Mouse (Mus musculus) hindbrain, embryonic 13.5 days (tissue): Measurements from ENCODE around the gene Kcnq5. TPM values are rescaled to one million over a fixed set of nuclear protein-coding genes. Genes with fewer than 3 reads are reported as not detected.

Source experiments
- ATAC-seq: fragments of 200-750 bp; cut with Nextera tagmentation; 2 replicates; pipeline ENCODE4 v1.8.0; 2017; ENCODE audit warnings: moderate TSS enrichment; ENCODE audit not compliant: low FRiP score
- H3K27ac ChIP-seq: fragments of 300-500 bp; sonication (generic); 2 replicates; pipeline ENCODE4 v1.5.1; 2015; ENCODE audit warnings: inconsistent platforms, mild to moderate bottlenecking, moderate library complexity
- H3K27me3 ChIP-seq: fragments of 300-500 bp; sonication (generic); 2 replicates; pipeline ENCODE4 v1.6.1; 2015; ENCODE audit warnings: mild to moderate bottlenecking, inconsistent platforms
- H3K36me3 ChIP-seq: fragments of 300-500 bp; sonication (generic); 2 replicates; pipeline ENCODE4 v1.6.1; 2015; ENCODE audit warnings: mild to moderate bottlenecking, inconsistent platforms
- H3K4me1 ChIP-seq: fragments of 300-500 bp; sonication (generic); replicated peaks from 2 replicates; pipeline ENCODE4 v1.6.1; 2015; ENCODE audit warnings: inconsistent platforms
- H3K4me2 ChIP-seq: fragments of 300-500 bp; sonication (generic); 2 replicates; pipeline ENCODE4 v1.6.1; 2015; ENCODE audit warnings: inconsistent platforms, mild to moderate bottlenecking, moderate library complexity
- H3K4me3 ChIP-seq: fragments of 300-500 bp; sonication (generic); 2 replicates; pipeline ENCODE4 v1.5.1; 2015; ENCODE audit warnings: mild to moderate bottlenecking, inconsistent platforms
- H3K9ac ChIP-seq: fragments of 300-500 bp; sonication (generic); 2 replicates; pipeline ENCODE4 v1.6.1; 2015; ENCODE audit warnings: mild to moderate bottlenecking, inconsistent platforms
- H3K9me3 ChIP-seq: fragments of 300-500 bp; sonication (generic); 2 replicates; pipeline ENCODE4 v1.6.1; 2016; ENCODE audit warnings: inconsistent platforms
- WGBS: fragments of 180-500 bp; shearing (Covaris S2); methylation state at CpG from one replicate; pipeline ENCODE4 v1.1.7; 2015; 5-methylcytosine and 5-hydroxymethylcytosine counted together
- polyA plus RNA-seq: library from polyadenylated mRNA; unstranded; fragments of >200 nt; fragmentation: Nextera tagmentation; extraction: Ambion mirVana; gene quantifications from 2 replicates; pipeline ENCODE4 v1.2.1, GENCODE M21; 2015

Gene Kcnq5
- polyA plus RNA-seq, 1 experiment from 2014 or later: 1.1 TPM

GRCm38 (mm10) chr1:21927182-21927581 lies 34.6 kb downstream of the Kcnq5 start:
- Histone ChIP-seq H3K4me2 (no peak overlapping the region), H3K9ac (no peak overlapping the region), H3K4me3 (no peak overlapping the region), H3K9me3 (no peaks in the 10 kb centered on the region), H3K36me3 (no peaks in the 10 kb centered on the region), H3K27me3 (no peaks in the 10 kb centered on the region), H3K4me1 (no peaks in the 10 kb centered on the region), H3K27ac (no peak overlapping the region)
- ATAC-seq: no peak
- 96% methylated on average over 4 of the region's 4 CpGs for WGBS

GRCm38 (mm10) chr1:21923293-21923642 lies 38.5 kb downstream of the Kcnq5 start:
- Histone ChIP-seq H3K4me1 (no peaks in the 10 kb centered on the region), H3K36me3 (no peaks in the 10 kb centered on the region), H3K27ac (no peak overlapping the region), H3K9me3 (no peaks in the 10 kb centered on the region), H3K4me3 (no peak overlapping the region), H3K27me3 (no peaks in the 10 kb centered on the region), H3K9ac (no peak overlapping the region), H3K4me2 (no peak overlapping the region)
- ATAC-seq: no peak
- WGBS: 87% methylated on average over 1 of the region's 1 CpGs

- Histone ChIP-seq H3K4me1 (no peaks in the 10 kb centered on the region), H3K27ac (no peak overlapping the region), H3K27me3 (no peaks in the 10 kb centered on the region), H3K4me2 (no peak overlapping the region), H3K36me3 (no peaks in the 10 kb centered on the region), H3K4me3 (no peak overlapping the region), H3K9me3 (no peaks in the 10 kb centered on the region), H3K9ac (no peak overlapping the region)
- no peak for ATAC-seq
- WGBS: 90% methylated on average over 8 of the region's 8 CpGs
Observed at GRCm38 (mm10) chr1:21922578-21923292, 39.0 kb downstream of the Kcnq5 start.

GRCm38 (mm10) chr1:21919276-21919675 lies 42.5 kb downstream of the Kcnq5 start:
- Histone ChIP-seq H3K4me1 (no peaks in the 10 kb centered on the region), H3K36me3 (no peaks in the 10 kb centered on the region), H3K9me3 (no peaks in the 10 kb centered on the region), H3K27me3 (no peaks in the 10 kb centered on the region), H3K9ac (no peak overlapping the region), H3K27ac (no peak overlapping the region), H3K4me2 (no peak overlapping the region), H3K4me3 (no peak overlapping the region)
- WGBS: 67% methylated on average over 6 of the region's 6 CpGs
- ATAC-seq: no peak

- no peak overlapping the region for H3K27ac ChIP-seq
- WGBS: 77% methylated on average over 5 of the region's 5 CpGs
- ATAC-seq: no peak
Observed at GRCm38 (mm10) chr1:21896067-21896719, 65.5 kb downstream of the Kcnq5 start.

GRCm38 (mm10) chr1:21883747-21884146 lies 78.0 kb downstream of the Kcnq5 start:
- Histone ChIP-seq H3K4me1 (no peaks in the 10 kb centered on the region), H3K27me3 (no peaks in the 10 kb centered on the region), H3K36me3 (no peaks in the 10 kb centered on the region), H3K9me3 (no peaks in the 10 kb centered on the region), H3K9ac (no peak overlapping the region), H3K27ac (no peak overlapping the region), H3K4me3 (no peak overlapping the region), H3K4me2 (no peak overlapping the region)
- ATAC-seq: no peak
- WGBS: 38% methylated on average over 3 of the region's 3 CpGs

More at GRCm38 (mm10) chr1:21896067-21896719, 65.5 kb downstream of the Kcnq5 start:
- no peak overlapping the region for H3K9ac ChIP-seq
- no peaks in the 10 kb centered on the region for H3K4me1 ChIP-seq
- H3K4me3 ChIP-seq: no peak overlapping the region
- no peak overlapping the region for H3K4me2 ChIP-seq
- no peaks in the 10 kb centered on the region for H3K36me3 ChIP-seq
- H3K27me3 ChIP-seq: no peaks in the 10 kb centered on the region
- no peaks in the 10 kb centered on the region for H3K9me3 ChIP-seq

GRCm38 (mm10) chr1:21870889-21871288 lies 90.9 kb downstream of the Kcnq5 start:
- Histone ChIP-seq H3K4me3 (no peak overlapping the region), H3K9ac (no peak overlapping the region), H3K27ac (no peak overlapping the region), H3K36me3 (no peaks in the 10 kb centered on the region), H3K9me3 (no peaks in the 10 kb centered on the region), H3K4me2 (no peak overlapping the region), H3K27me3 (no peaks in the 10 kb centered on the region), H3K4me1 (no peaks in the 10 kb centered on the region)
- no peak for ATAC-seq
- WGBS: 65% methylated on average over 4 of the region's 4 CpGs

GRCm38 (mm10) chr1:21868484-21868883 lies 93.3 kb downstream of the Kcnq5 start:
- ATAC-seq: no peak
- H3K36me3 ChIP-seq: no peaks in the 10 kb centered on the region
- no peaks in the 10 kb centered on the region for H3K27me3 ChIP-seq
- no peak overlapping the region for H3K9ac ChIP-seq
- no peak overlapping the region for H3K4me2 ChIP-seq
- H3K9me3 ChIP-seq: no peaks in the 10 kb centered on the region
- H3K27ac ChIP-seq: no peak overlapping the region
- 90% methylated on average over 1 of the region's 1 CpGs for WGBS
- no peaks in the 10 kb centered on the region for H3K4me1 ChIP-seq
- H3K4me3 ChIP-seq: no peak overlapping the region

GRCm38 (mm10) chr1:21856399-21856798 lies 105.3 kb downstream of the Kcnq5 start:
- ATAC-seq: no peak
- no peaks in the 10 kb centered on the region for H3K9me3 ChIP-seq
- H3K4me1 ChIP-seq: no peaks in the 10 kb centered on the region
- H3K27me3 ChIP-seq: no peaks in the 10 kb centered on the region
- 62% methylated on average over 3 of the region's 3 CpGs for WGBS
- H3K4me2 ChIP-seq: no peak overlapping the region
- H3K4me3 ChIP-seq: no peak overlapping the region
- no peak overlapping the region for H3K27ac ChIP-seq
- no peak overlapping the region for H3K9ac ChIP-seq
- no peaks in the 10 kb centered on the region for H3K36me3 ChIP-seq

GRCm38 (mm10) chr1:21838534-21838933 lies 123.2 kb downstream of the Kcnq5 start:
- Histone ChIP-seq H3K36me3 (no peaks in the 10 kb centered on the region), H3K27me3 (no peaks in the 10 kb centered on the region), H3K4me3 (no peak overlapping the region), H3K9ac (no peak overlapping the region), H3K9me3 (no peaks in the 10 kb centered on the region), H3K4me1 (no peaks in the 10 kb centered on the region), H3K27ac (no peak overlapping the region), H3K4me2 (no peak overlapping the region)
- 38% methylated on average over 3 of the region's 3 CpGs for WGBS
- ATAC-seq: no peak

- no peaks in the 10 kb centered on the region for H3K4me1 ChIP-seq
- 93% methylated on average over 2 of the region's 2 CpGs for WGBS
- H3K27me3 ChIP-seq: no peaks in the 10 kb centered on the region
- H3K36me3 ChIP-seq: no peaks in the 10 kb centered on the region
- no peak overlapping the region for H3K4me2 ChIP-seq
- H3K4me3 ChIP-seq: no peak overlapping the region
- H3K9me3 ChIP-seq: no peaks in the 10 kb centered on the region
- no peak overlapping the region for H3K9ac ChIP-seq
- no peak for ATAC-seq
- no peak overlapping the region for H3K27ac ChIP-seq
Observed at GRCm38 (mm10) chr1:21837387-21837786, 124.4 kb downstream of the Kcnq5 start.

GRCm38 (mm10) chr1:21836337-21836736 lies 125.4 kb downstream of the Kcnq5 start:
- Histone ChIP-seq H3K9me3 (no peaks in the 10 kb centered on the region), H3K4me2 (no peak overlapping the region), H3K27me3 (no peaks in the 10 kb centered on the region), H3K36me3 (no peaks in the 10 kb centered on the region), H3K4me3 (no peak overlapping the region), H3K9ac (no peak overlapping the region), H3K4me1 (no peaks in the 10 kb centered on the region), H3K27ac (no peak overlapping the region)
- ATAC-seq: no peak
- WGBS: 86% methylated on average over 3 of the region's 3 CpGs

GRCm38 (mm10) chr1:21829909-21830455 lies 131.8 kb downstream of the Kcnq5 start:
- WGBS: 65% methylated on average over 6 of the region's 6 CpGs
- H3K4me2 ChIP-seq: no peak overlapping the region
- no peaks in the 10 kb centered on the region for H3K36me3 ChIP-seq
- H3K27ac ChIP-seq: no peak overlapping the region
- no peaks in the 10 kb centered on the region for H3K9me3 ChIP-seq
- H3K27me3 ChIP-seq: no peaks in the 10 kb centered on the region
- no peaks in the 10 kb centered on the region for H3K4me1 ChIP-seq
- H3K4me3 ChIP-seq: no peak overlapping the region
- H3K9ac ChIP-seq: no peak overlapping the region
- 0 out of 2 replicates have a peak, but pooled peaks have one; percentile 46 for ATAC-seq
